Mouse (Mus musculus) forebrain, embryonic 13.5 days (tissue): ENCODE data around the gene Kcnma1. TPM values are rescaled to one million over a fixed set of nuclear protein-coding genes. Genes with fewer than 3 reads are reported as not detected.

Source experiments
- ATAC-seq: fragments of 200-750 bp; cut with Nextera tagmentation; 2 replicates; pipeline ENCODE4 v1.8.0; 2017
- H3K27ac ChIP-seq: fragments of 300-500 bp; sonication (generic); 2 replicates; pipeline ENCODE4 v1.5.1; 2015; ENCODE audit warnings: inconsistent platforms, mild to moderate bottlenecking, moderate library complexity
- H3K27me3 ChIP-seq: fragments of 300-500 bp; sonication (generic); 2 replicates; pipeline ENCODE4 v1.6.1; 2015; ENCODE audit warnings: mild to moderate bottlenecking, inconsistent platforms
- H3K36me3 ChIP-seq: fragments of 300-500 bp; sonication (generic); 2 replicates; pipeline ENCODE4 v1.6.1; 2015; ENCODE audit warnings: mild to moderate bottlenecking, inconsistent platforms; ENCODE audit not compliant: poor library complexity, severe bottlenecking
- H3K4me1 ChIP-seq: fragments of 300-500 bp; sonication (generic); 2 replicates; pipeline ENCODE4 v1.6.1; 2015; ENCODE audit warnings: inconsistent platforms
- H3K4me2 ChIP-seq: fragments of 300-500 bp; sonication (generic); 2 replicates; pipeline ENCODE4 v1.6.1; 2015; ENCODE audit warnings: inconsistent platforms, mild to moderate bottlenecking, moderate library complexity
- H3K4me3 ChIP-seq: fragments of 300-500 bp; sonication (generic); 2 replicates; pipeline ENCODE4 v1.5.1; 2015; ENCODE audit warnings: mild to moderate bottlenecking, inconsistent platforms
- H3K9ac ChIP-seq: fragments of 300-500 bp; sonication (generic); 2 replicates; pipeline ENCODE4 v1.6.1; 2015; ENCODE audit warnings: mild to moderate bottlenecking, inconsistent platforms
- H3K9me3 ChIP-seq: fragments of 300-500 bp; sonication (generic); replicated peaks from 2 replicates; pipeline ENCODE4 v1.6.1; 2016; ENCODE audit warnings: inconsistent platforms
- WGBS: fragments of 180-500 bp; shearing (Covaris S2); methylation state at CpG from one replicate; pipeline ENCODE4 v1.1.7; 2015; 5-methylcytosine and 5-hydroxymethylcytosine counted together
- polyA plus RNA-seq: library from polyadenylated mRNA; unstranded; fragments of >200 nt; fragmentation: Nextera tagmentation; extraction: Ambion mirVana; gene quantifications from 2 replicates; pipeline ENCODE4 v1.2.1, GENCODE M21; 2015

The Kcnma1 gene
- polyA plus RNA-seq, 1 experiment from 2014 or later = 3.4 TPM

- H3K9ac ChIP-seq = no peak overlapping the region
- WGBS = 91% methylated on average over 5 of the region's 5 CpGs
- no peaks in the 10 kb centered on the region for H3K36me3 ChIP-seq
- no peak overlapping the region for H3K27ac ChIP-seq
- H3K9me3 ChIP-seq = no peaks in the 10 kb centered on the region
- H3K4me3 ChIP-seq = no peak overlapping the region
- ATAC-seq = no peak
- H3K4me2 ChIP-seq = no peak overlapping the region
- H3K27me3 ChIP-seq = no peaks in the 10 kb centered on the region
- H3K4me1 ChIP-seq = peaks cover 8% of the 10 kb centered on the region; the same call in 1 of the 2 replicates
Measured at GRCm38 (mm10) chr14:23897815-23898214, 116.5 kb downstream of the Kcnma1 start.

- Histone ChIP-seq H3K4me1 (no peaks in the 10 kb centered on the region), H3K27me3 (no peaks in the 10 kb centered on the region)
- ATAC-seq = no peak
Measured at GRCm38 (mm10) chr14:23896036-23896435, 118.3 kb downstream of the Kcnma1 start.

GRCm38 (mm10) chr14:23886112-23886511 is 128.2 kb downstream of the Kcnma1 start:
- WGBS = 85% methylated on average over 4 of the region's 4 CpGs
- Histone ChIP-seq H3K27ac (no peak overlapping the region), H3K4me1 (no peaks in the 10 kb centered on the region)

More at GRCm38 (mm10) chr14:23896036-23896435, 118.3 kb downstream of the Kcnma1 start:
- Histone ChIP-seq H3K9me3 (no peaks in the 10 kb centered on the region), H3K9ac (no peak overlapping the region), H3K4me2 (no peak overlapping the region), H3K27ac (no peak overlapping the region), H3K4me3 (no peak overlapping the region), H3K36me3 (no peaks in the 10 kb centered on the region)
- 79% methylated on average over 3 of the region's 3 CpGs for WGBS

GRCm38 (mm10) chr14:23885539-23885938 is 128.8 kb downstream of the Kcnma1 start:
- Histone ChIP-seq H3K36me3 (no peaks in the 10 kb centered on the region), H3K4me2 (no peak overlapping the region), H3K27ac (no peak overlapping the region), H3K27me3 (no peaks in the 10 kb centered on the region), H3K4me3 (no peak overlapping the region), H3K4me1 (no peaks in the 10 kb centered on the region), H3K9me3 (no peaks in the 10 kb centered on the region), H3K9ac (no peak overlapping the region)
- WGBS = 75% methylated on average over 6 of the region's 6 CpGs
- ATAC-seq = no peak

More at GRCm38 (mm10) chr14:23886112-23886511, 128.2 kb downstream of the Kcnma1 start:
- no peak overlapping the region for H3K4me2 ChIP-seq
- no peaks in the 10 kb centered on the region for H3K27me3 ChIP-seq
- no peak overlapping the region for H3K4me3 ChIP-seq
- H3K9me3 ChIP-seq = no peaks in the 10 kb centered on the region
- ATAC-seq = no peak
- H3K36me3 ChIP-seq = no peaks in the 10 kb centered on the region
- H3K9ac ChIP-seq = no peak overlapping the region

GRCm38 (mm10) chr14:23885071-23885470 is 129.2 kb downstream of the Kcnma1 start:
- Histone ChIP-seq H3K36me3 (no peaks in the 10 kb centered on the region), H3K9ac (no peak overlapping the region), H3K9me3 (no peaks in the 10 kb centered on the region), H3K27me3 (no peaks in the 10 kb centered on the region), H3K4me3 (no peak overlapping the region), H3K27ac (no peak overlapping the region), H3K4me1 (no peaks in the 10 kb centered on the region), H3K4me2 (no peak overlapping the region)
- WGBS = 90% methylated on average over 4 of the region's 4 CpGs
- ATAC-seq = no peak

GRCm38 (mm10) chr14:23882001-23882400 is 132.3 kb downstream of the Kcnma1 start:
- Histone ChIP-seq H3K9me3 (no peaks in the 10 kb centered on the region), H3K4me3 (no peak overlapping the region), H3K9ac (no peak overlapping the region), H3K36me3 (no peaks in the 10 kb centered on the region), H3K27me3 (no peaks in the 10 kb centered on the region), H3K4me2 (no peak overlapping the region), H3K4me1 (no peaks in the 10 kb centered on the region), H3K27ac (no peak overlapping the region)
- ATAC-seq = no peak
- 71% methylated on average over 1 of the region's 1 CpGs for WGBS

GRCm38 (mm10) chr14:23879331-23879730 is 135.0 kb downstream of the Kcnma1 start:
- H3K27ac ChIP-seq = no peak overlapping the region
- H3K9ac ChIP-seq = no peak overlapping the region
- no peak overlapping the region for H3K4me2 ChIP-seq
- 0 out of 2 replicates have a peak, but pooled peaks cover 3% of the 10 kb centered on the region for H3K4me1 ChIP-seq
- no peaks in the 10 kb centered on the region for H3K9me3 ChIP-seq
- WGBS = 84% methylated on average over 3 of the region's 3 CpGs
- no peaks in the 10 kb centered on the region for H3K36me3 ChIP-seq
- H3K4me3 ChIP-seq = no peak overlapping the region
- no peaks in the 10 kb centered on the region for H3K27me3 ChIP-seq
- no peak for ATAC-seq

GRCm38 (mm10) chr14:23877561-23877960 is 136.7 kb downstream of the Kcnma1 start:
- H3K4me2 ChIP-seq = no peak overlapping the region
- H3K27me3 ChIP-seq = no peaks in the 10 kb centered on the region
- no peaks in the 10 kb centered on the region for H3K9me3 ChIP-seq
- WGBS = 85% methylated on average over 5 of the region's 5 CpGs
- 0 out of 2 replicates have a peak, but pooled peaks cover 3% of the 10 kb centered on the region for H3K4me1 ChIP-seq
- H3K36me3 ChIP-seq = no peaks in the 10 kb centered on the region
- no peak for ATAC-seq
- no peak overlapping the region for H3K27ac ChIP-seq
- H3K4me3 ChIP-seq = no peak overlapping the region
- no peak overlapping the region for H3K9ac ChIP-seq

GRCm38 (mm10) chr14:23874545-23874944 is 139.7 kb downstream of the Kcnma1 start:
- no peak overlapping the region for H3K9ac ChIP-seq
- no peak overlapping the region for H3K27ac ChIP-seq
- no peak overlapping the region for H3K4me2 ChIP-seq
- no peaks in the 10 kb centered on the region for H3K9me3 ChIP-seq
- H3K4me1 ChIP-seq = 0 out of 2 replicates have a peak, but pooled peaks cover 3% of the 10 kb centered on the region
- no peak for ATAC-seq
- no peak overlapping the region for H3K4me3 ChIP-seq
- no peaks in the 10 kb centered on the region for H3K27me3 ChIP-seq
- no peaks in the 10 kb centered on the region for H3K36me3 ChIP-seq
- WGBS = 93% methylated on average over 2 of the region's 2 CpGs

- no peak overlapping the region for H3K4me2 ChIP-seq
- H3K36me3 ChIP-seq = no peaks in the 10 kb centered on the region
- no peak overlapping the region for H3K9ac ChIP-seq
- H3K9me3 ChIP-seq = no peaks in the 10 kb centered on the region
- ATAC-seq = no peak
- no peak overlapping the region for H3K27ac ChIP-seq
- H3K4me1 ChIP-seq = no peaks in the 10 kb centered on the region
- H3K4me3 ChIP-seq = no peak overlapping the region
- no peaks in the 10 kb centered on the region for H3K27me3 ChIP-seq
- WGBS = 82% methylated on average over 4 of the region's 4 CpGs
Measured at GRCm38 (mm10) chr14:23857034-23857433, 157.3 kb downstream of the Kcnma1 start.

- no peak overlapping the region for H3K4me3 ChIP-seq
- H3K9me3 ChIP-seq = no peaks in the 10 kb centered on the region
- H3K9ac ChIP-seq = no peak overlapping the region
- H3K4me2 ChIP-seq = no peak overlapping the region
- ATAC-seq = no peak
- H3K27ac ChIP-seq = no peak overlapping the region
- no peaks in the 10 kb centered on the region for H3K4me1 ChIP-seq
- H3K27me3 ChIP-seq = no peaks in the 10 kb centered on the region
- 90% methylated on average over 2 of the region's 2 CpGs for WGBS
- no peaks in the 10 kb centered on the region for H3K36me3 ChIP-seq
Measured at GRCm38 (mm10) chr14:23854946-23855345, 159.3 kb downstream of the Kcnma1 start.

GRCm38 (mm10) chr14:23848529-23849141 is 165.7 kb downstream of the Kcnma1 start:
- Histone ChIP-seq H3K27ac (no peak overlapping the region), H3K9ac (no peak overlapping the region), H3K4me2 (no peak overlapping the region), H3K9me3 (no peaks in the 10 kb centered on the region), H3K4me3 (no peak overlapping the region), H3K27me3 (no peaks in the 10 kb centered on the region), H3K4me1 (peaks cover 12% of the 10 kb centered on the region), H3K36me3 (no peaks in the 10 kb centered on the region)
- WGBS = 13% methylated on average over 6 of the region's 6 CpGs
- ATAC-seq = no peak

GRCm38 (mm10) chr14:23846706-23847105 is 167.6 kb downstream of the Kcnma1 start:
- no peak overlapping the region for H3K9ac ChIP-seq
- no peak for ATAC-seq
- H3K4me3 ChIP-seq = no peak overlapping the region
- WGBS = 88% methylated on average over 4 of the region's 4 CpGs
- H3K27me3 ChIP-seq = no peaks in the 10 kb centered on the region
- H3K36me3 ChIP-seq = no peaks in the 10 kb centered on the region
- peaks cover 12% of the 10 kb centered on the region for H3K4me1 ChIP-seq
- no peaks in the 10 kb centered on the region for H3K9me3 ChIP-seq
- no peak overlapping the region for H3K4me2 ChIP-seq
- H3K27ac ChIP-seq = no peak overlapping the region
